Comparison of ENCODE assay signal across 7 mouse cellular contexts in the genomic region with DNA sequence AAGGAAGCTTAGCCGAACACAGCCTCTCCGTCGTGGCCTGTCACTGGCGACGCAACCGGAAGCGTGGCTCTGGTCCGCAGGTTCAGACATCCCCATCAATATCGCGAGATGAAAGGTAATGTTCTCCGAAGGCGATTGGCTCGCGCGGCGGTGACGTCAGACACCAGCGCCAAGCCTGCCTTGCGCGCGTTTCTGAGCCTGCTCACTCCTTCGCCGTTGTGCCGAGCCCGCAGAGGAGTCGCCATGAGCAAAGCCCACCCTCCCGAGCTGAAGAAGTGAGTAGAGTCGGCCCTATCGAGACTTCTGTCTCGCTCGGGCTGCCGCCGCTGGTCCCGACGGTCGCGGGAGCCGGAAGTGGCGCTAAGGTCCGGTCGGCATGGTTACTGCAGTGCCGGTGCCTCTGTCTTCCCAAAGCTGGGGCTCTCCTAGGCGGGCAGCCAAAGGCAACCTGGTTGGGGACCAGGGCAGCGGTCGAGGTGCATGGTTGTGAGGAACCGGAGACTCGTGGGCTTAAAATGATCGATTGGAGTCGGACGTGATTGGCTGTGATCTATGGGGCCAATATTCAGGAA. TPM values are rescaled to one million over a fixed set of nuclear protein-coding genes. Genes with fewer than 3 reads are reported as not detected.
A peak's percentile ranks its signal among the peaks of the same experiment; 100 is the strongest.
DNase-seq lines count a peak whose midpoint lies in the region; ATAC-seq and TF ChIP-seq lines count a peak whose summit lies in the region.

No protein-coding gene starts in this region.

- H3K27me3 ChIP-seq in intestine, postnatal 0 days (replicated peaks; ENCODE audit: control insufficient read depth, insufficient read depth, low read length), result no peaks in the 10 kb centered on the region
- H3K27me3 ChIP-seq in midbrain, embryonic 12.5 days, result no peaks in the 10 kb centered on the region
- H3K27me3 ChIP-seq in small intestine, adult 2 months (ENCODE audit: control insufficient read depth, insufficient read depth, low read length), result no peaks in the 10 kb centered on the region

- H3K4me3 ChIP-seq in intestine, postnatal 0 days (ENCODE audit: low read depth, low read length), result peak overlapping the region; percentile 82
- H3K4me3 ChIP-seq in midbrain, embryonic 12.5 days, result peak overlapping the region; percentile 69
- H3K4me3 ChIP-seq in small intestine, adult 2 months (ENCODE audit: low read depth, low read length), result peak overlapping the region; percentile 88

- DNase-seq in adrenal gland, adult 2 months, result peak; percentile 96
- DNase-seq in embryo, embryonic 11.5 days (ENCODE audit: low read depth, low spot score), result peak; percentile 94
- peak; percentile 88 to 95 for DNase-seq in gastrocnemius, postnatal 4 days (ENCODE audit: low spot score in 2 of 2)
- DNase-seq in left cerebral cortex, postnatal 4 days, result peak; percentile 96

- TF ChIP-seq CTCF in intestine, postnatal 0 days (IDR thresholded peaks at IDR 0.05; ENCODE audit: low read depth), result peak; percentile 19; the same call in 1 of the 2 replicates
- TF ChIP-seq CTCF in small intestine, adult 2 months (IDR thresholded peaks at IDR 0.05; ENCODE audit: extremely low read depth, insufficient read length, insufficient replicate concordance, low read depth, low read length), result no peak

- under 1% methylated on average over 50 of the region's 50 CpGs for WGBS in intestine, postnatal 0 days
- WGBS in midbrain, embryonic 12.5 days, result under 1% methylated on average over 50 of the region's 50 CpGs
- WGBS in small intestine, adult 2 months, result under 1% methylated on average over 50 of the region's 50 CpGs

- H3K9ac ChIP-seq in intestine, postnatal 0 days (ENCODE audit: low read depth, low read length), result peak overlapping the region; percentile 87
- peak overlapping the region; percentile 74 for H3K9ac ChIP-seq in midbrain, embryonic 12.5 days (replicated peaks)

- intact Hi-C loops in left cerebral cortex, postnatal 4 days (cut with DNase I), result no loop called here

- H3K27ac ChIP-seq in intestine, postnatal 0 days (ENCODE audit: low read depth, low read length), result peak overlapping the region; percentile 78
- H3K27ac ChIP-seq in midbrain, embryonic 12.5 days (replicated peaks), result peak overlapping the region; percentile 92
- peak overlapping the region; percentile 52 for H3K27ac ChIP-seq in small intestine, adult 2 months (ENCODE audit: insufficient read depth, low read depth, low read length)

- peaks cover 10% of the 10 kb centered on the region; the same call in 1 of the 2 replicates for H3K36me3 ChIP-seq in intestine, postnatal 0 days (ENCODE audit: control insufficient read depth, insufficient read depth)
- H3K36me3 ChIP-seq in midbrain, embryonic 12.5 days, result peaks cover 20% of the 10 kb centered on the region
- peaks cover 2% of the 10 kb centered on the region; the same call in 1 of the 2 replicates for H3K36me3 ChIP-seq in small intestine, adult 2 months (ENCODE audit: control insufficient read depth, insufficient read depth, low read length)

- H3K4me1 ChIP-seq in intestine, postnatal 0 days (replicated peaks; ENCODE audit: control insufficient read depth, insufficient read depth, low read length), result peaks cover 8% of the 10 kb centered on the region
- peaks cover 28% of the 10 kb centered on the region for H3K4me1 ChIP-seq in midbrain, embryonic 12.5 days
- H3K4me1 ChIP-seq in small intestine, adult 2 months (ENCODE audit: control insufficient read depth, insufficient read depth, insufficient read length, low read length), result peaks cover 9% of the 10 kb centered on the region

- peak overlapping the region; percentile 71 for H3K4me2 ChIP-seq in intestine, postnatal 0 days (replicated peaks; ENCODE audit: low read depth)
- peak overlapping the region; percentile 73 for H3K4me2 ChIP-seq in midbrain, embryonic 12.5 days (replicated peaks)

- ATAC-seq in intestine, postnatal 0 days, result peak; percentile 93
- ATAC-seq in midbrain, embryonic 12.5 days (ENCODE audit: low FRiP score, low read depth), result peak; percentile 96

- TF ChIP-seq POLR2A in small intestine, adult 2 months (IDR thresholded peaks at IDR 0.05; ENCODE audit: low read depth, low read length), result peak; percentile 89

- H3K9me3 ChIP-seq in intestine, postnatal 0 days (ENCODE audit: control insufficient read depth), result no peaks in the 10 kb centered on the region
- H3K9me3 ChIP-seq in midbrain, embryonic 12.5 days, result no peaks in the 10 kb centered on the region

RNA-seq across cellular contexts. Expression of gene Snrpg, which starts 0.3 kb away (rescaled TPM):
- 100 to 1,000 TPM; 197 to 420 TPM for total RNA-seq in adrenal gland, adult 2 months (2021)
- polyA plus RNA-seq in adrenal gland, adult 2 months (2012; rRNA removed), result 38.8 and 52.2 TPM in 2 replicates
- 100 to 1,000 TPM in 1 of 2 experiments, 10 to 100 TPM in 1; 97.3 to 118 TPM for total RNA-seq in gastrocnemius, postnatal 4 days (2021)
- polyA plus RNA-seq in intestine, postnatal 0 days (2015; fragmentation: Nextera tagmentation; extraction: Ambion mirVana), result 196 and 204 TPM in 2 replicates
- total RNA-seq in left cerebral cortex, postnatal 4 days (2021), result 100 to 1,000 TPM; 120 to 152 TPM
- polyA plus RNA-seq in midbrain, embryonic 12.5 days (2016; fragmentation: Nextera tagmentation; extraction: Ambion mirVana), result 580 and 612 TPM in 2 replicates
- 6.2 and 15.3 TPM in 2 replicates for polyA plus RNA-seq in small intestine, adult 2 months (2012; rRNA removed)

RNA-seq across cellular contexts. Expression of gene Fam136a, which starts 6.0 kb away (rescaled TPM):
- 10 to 100 TPM; 62.6 to 73.7 TPM for total RNA-seq in adrenal gland, adult 2 months (2021)
- 43.9 and 48.7 TPM in 2 replicates for polyA plus RNA-seq in adrenal gland, adult 2 months (2012; rRNA removed)
- 10 to 100 TPM; 47.8 to 50.2 TPM for total RNA-seq in gastrocnemius, postnatal 4 days (2021)
- 64.8 and 65.8 TPM in 2 replicates for polyA plus RNA-seq in intestine, postnatal 0 days (2015; fragmentation: Nextera tagmentation; extraction: Ambion mirVana)
- total RNA-seq in left cerebral cortex, postnatal 4 days (2021), result 10 to 100 TPM; 45.4 to 50.4 TPM
- 118 and 120 TPM in 2 replicates for polyA plus RNA-seq in midbrain, embryonic 12.5 days (2016; fragmentation: Nextera tagmentation; extraction: Ambion mirVana)
- 14.6 and 15.5 TPM in 2 replicates for polyA plus RNA-seq in small intestine, adult 2 months (2012; rRNA removed)

RNA-seq across cellular contexts. Expression of gene Pcyox1, which starts 25.5 kb away (rescaled TPM):
- 100 to 1,000 TPM; 178 to 206 TPM for total RNA-seq in adrenal gland, adult 2 months (2021)
- 54.8 and 96.2 TPM in 2 replicates for polyA plus RNA-seq in adrenal gland, adult 2 months (2012; rRNA removed)
- total RNA-seq in gastrocnemius, postnatal 4 days (2021), result 10 to 100 TPM; 84.7 to 88.8 TPM
- polyA plus RNA-seq in intestine, postnatal 0 days (2015; fragmentation: Nextera tagmentation; extraction: Ambion mirVana), result 37.8 and 41.0 TPM in 2 replicates
- total RNA-seq in left cerebral cortex, postnatal 4 days (2021), result 100 to 1,000 TPM; 105 to 113 TPM
- polyA plus RNA-seq in midbrain, embryonic 12.5 days (2016; fragmentation: Nextera tagmentation; extraction: Ambion mirVana), result 128 and 129 TPM in 2 replicates
- polyA plus RNA-seq in small intestine, adult 2 months (2012; rRNA removed), result 8.1 and 10.0 TPM in 2 replicates

RNA-seq across cellular contexts. Expression of gene Tia1, which starts 32.6 kb away (rescaled TPM):
- total RNA-seq in adrenal gland, adult 2 months (2021), result 10 to 100 TPM; 42.7 to 44.0 TPM
- polyA plus RNA-seq in adrenal gland, adult 2 months (2012; rRNA removed), result 12.7 and 14.2 TPM in 2 replicates
- 10 to 100 TPM; 61.3 to 77.4 TPM for total RNA-seq in gastrocnemius, postnatal 4 days (2021)
- polyA plus RNA-seq in intestine, postnatal 0 days (2015; fragmentation: Nextera tagmentation; extraction: Ambion mirVana), result 33.0 and 35.7 TPM in 2 replicates
- total RNA-seq in left cerebral cortex, postnatal 4 days (2021), result 100 to 1,000 TPM; 192 TPM
- polyA plus RNA-seq in midbrain, embryonic 12.5 days (2016; fragmentation: Nextera tagmentation; extraction: Ambion mirVana), result 356 and 362 TPM in 2 replicates
- polyA plus RNA-seq in small intestine, adult 2 months (2012; rRNA removed), result 3.4 and 6.8 TPM in 2 replicates

RNA-seq across cellular contexts. Expression of gene Gm44790, which starts 55.0 kb away (rescaled TPM):
- 1 to 10 TPM in 1 of 2 experiments, not detected in 1; 3.2 TPM for total RNA-seq in adrenal gland, adult 2 months (2021)
- 6.4 and 8.7 TPM in 2 replicates for polyA plus RNA-seq in adrenal gland, adult 2 months (2012; rRNA removed)
- not detected for total RNA-seq in gastrocnemius, postnatal 4 days (2021)
- polyA plus RNA-seq in intestine, postnatal 0 days (2015; fragmentation: Nextera tagmentation; extraction: Ambion mirVana), result not detected in 2 replicates
- not detected for total RNA-seq in left cerebral cortex, postnatal 4 days (2021)
- 0.68 and 0.81 TPM in 2 replicates for polyA plus RNA-seq in midbrain, embryonic 12.5 days (2016; fragmentation: Nextera tagmentation; extraction: Ambion mirVana)
- polyA plus RNA-seq in small intestine, adult 2 months (2012; rRNA removed), result 6.5 and 9.2 TPM in 2 replicates

Comparison
In these comparisons a context has a peak if more than half of its experiments do, and no peak if none do; other contexts are left out.
1. Peak in every context shown above with its lines: DNase-seq, ATAC-seq, H3K4me3 ChIP-seq and H3K27ac ChIP-seq.